Mouse (Mus musculus) 416B (cell line): ENCODE data around the gene Tmem190.

ENCODE experiments used
- DNase-seq: peaks from one replicate; pipeline ENCODE4 v3.0.0; 2011; ENCODE audit warnings: low read depth

Gene Tmem190

GRCm38 (mm10) chr7:4782759-4783158, at the start of gene Tmem190, which contains the start of gene Il11:
Gene Tmem190, plus strand, starts transcription at chr7:4782937.
Gene Il11, minus strand, starts transcription at chr7:4782859.
- DNase-seq = no peak

GRCm38 (mm10) chr7:4732968-4733392, 49.8 kb upstream of the Tmem190 start:
- peak; percentile 41 for DNase-seq

GRCm38 (mm10) chr7:4739041-4739543, 43.6 kb upstream of the Tmem190 start:
- DNase-seq = peak; percentile 22

GRCm38 (mm10) chr7:4739544-4740275, 43.0 kb upstream of the Tmem190 start, which contains the start of gene Kmt5c:
Gene Kmt5c, plus strand, starts transcription at chr7:4740115.
- DNase-seq = peak; percentile 100

GRCm38 (mm10) chr7:4740309-4740727, 42.4 kb upstream of the Tmem190 start:
- no peak for DNase-seq

GRCm38 (mm10) chr7:4741151-4741550, 41.6 kb upstream of the Tmem190 start:
- DNase-seq = peak; percentile 75

GRCm38 (mm10) chr7:4741672-4742481, 40.9 kb upstream of the Tmem190 start:
- no peak for DNase-seq

GRCm38 (mm10) chr7:4742482-4742819, 40.3 kb upstream of the Tmem190 start:
- DNase-seq = no peak

- DNase-seq = no peak
Observed at GRCm38 (mm10) chr7:4743354-4743753, 39.4 kb upstream of the Tmem190 start.

- no peak for DNase-seq
Observed at GRCm38 (mm10) chr7:4744886-4745285, 37.9 kb upstream of the Tmem190 start.

- no peak for DNase-seq
Observed at GRCm38 (mm10) chr7:4746326-4746980, 36.3 kb upstream of the Tmem190 start.

GRCm38 (mm10) chr7:4747156-4747899, 35.4 kb upstream of the Tmem190 start:
- no peak for DNase-seq

GRCm38 (mm10) chr7:4748321-4748720, 34.4 kb upstream of the Tmem190 start:
- DNase-seq = peak; percentile 24

GRCm38 (mm10) chr7:4749169-4749568, 33.6 kb upstream of the Tmem190 start:
- DNase-seq = peak; percentile 49

- no peak for DNase-seq
Observed at GRCm38 (mm10) chr7:4751971-4752820, 30.5 kb upstream of the Tmem190 start.

- DNase-seq = no peak
Observed at GRCm38 (mm10) chr7:4752821-4753570, 29.7 kb upstream of the Tmem190 start, which contains the start of gene Cox6b2. Gene Cox6b2, minus strand, starts transcription at chr7:4753094.

GRCm38 (mm10) chr7:4759670-4760069, 23.1 kb upstream of the Tmem190 start:
- DNase-seq = no peak

GRCm38 (mm10) chr7:4764946-4765710, 17.6 kb upstream of the Tmem190 start:
- DNase-seq = no peak

- DNase-seq = no peak
Observed at GRCm38 (mm10) chr7:4771202-4771601, 11.5 kb upstream of the Tmem190 start, which contains the start of gene Fam71e2. Gene Fam71e2, minus strand, starts transcription at chr7:4771302.
